Mouse (Mus musculus): ENCODE measurements around the gene Ankrd65. TPM values are rescaled to one million over a fixed set of nuclear protein-coding genes. Genes with fewer than 3 reads are reported as not detected.

Gene Ankrd65
- total and polyA plus RNA-seq, 3 experiments: 0.12 TPM; not detected in 2

DNA sequence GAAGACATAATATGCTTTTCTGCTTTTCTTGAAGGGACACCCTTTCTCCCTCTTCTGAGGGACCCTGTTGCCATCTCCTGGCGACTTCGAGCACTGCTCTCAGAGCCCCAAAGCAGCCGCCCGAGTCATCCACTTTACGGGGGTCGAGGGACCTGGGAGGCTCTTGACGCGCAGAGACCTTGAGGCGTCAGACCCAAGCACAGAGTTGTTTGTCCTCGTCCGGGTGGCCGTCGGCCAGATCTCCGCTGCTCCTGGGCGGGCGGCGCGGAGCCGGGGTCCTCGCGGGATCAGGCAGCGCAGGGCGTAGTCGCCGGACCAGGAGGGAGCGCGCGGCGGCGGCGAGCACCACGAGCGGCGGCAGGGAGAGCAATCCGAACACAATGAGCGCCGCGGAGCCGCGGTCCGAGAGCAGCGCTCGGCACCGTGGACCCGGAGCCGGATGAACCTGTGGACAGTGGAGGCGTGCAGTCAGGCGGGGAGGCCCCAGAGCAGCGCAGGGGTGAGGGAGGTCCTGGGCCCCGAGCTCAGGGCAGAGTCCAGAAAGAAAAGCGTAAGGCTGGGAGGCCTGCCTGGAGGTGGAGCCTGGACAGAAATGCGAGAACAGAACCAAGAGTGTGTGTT, 6.0 kb upstream of the Ankrd65 start (continued):
- TF ChIP-seq SIN3A (IDR thresholded peaks at IDR 0.05; ENCODE audit: low read length) (peak; percentile 52), RCOR1 (IDR thresholded peaks at IDR 0.05; ENCODE audit: low read depth, low read length) (no peak), MAFK (IDR thresholded peaks at IDR 0.05; ENCODE audit: borderline replicate concordance, low read depth, low read length) (no peak), EP300 (IDR thresholded peaks at IDR 0.05; ENCODE audit: low read depth in 1 of 2, low read length in 2 of 2) (0 out of 4 replicates have a peak, but pooled peaks of 1 of the 2 experiments have one; percentile 5), POLR2AphosphoS5 (IDR thresholded peaks at IDR 0.05; ENCODE audit: borderline replicate concordance, low read depth, low read length) (no peak), USF1 (IDR thresholded peaks at IDR 0.05; ENCODE audit: low read depth, low read length) (no peak), TBP (IDR thresholded peaks at IDR 0.05; ENCODE audit: low read depth, low read length) (no peak), BHLHE40 (IDR thresholded peaks at IDR 0.05; ENCODE audit: borderline replicate concordance, low read depth, low read length) (no peak), POLR2A (IDR thresholded peaks at IDR 0.05; ENCODE audit: control insufficient read depth in 1 of 2, insufficient read depth in 1 of 2, low read depth in 1 of 2, low read length in 2 of 2, poor library complexity in 1 of 2) (peak in 1 of 2 experiments; percentile 25; a peak in 1 of 4 replicates), ZKSCAN1 (IDR thresholded peaks at IDR 0.05; ENCODE audit: low read depth, low read length) (no peak), NELFE (IDR thresholded peaks at IDR 0.05; ENCODE audit: low read depth, low read length) (peak; percentile 33; the same call in 1 of the 2 replicates), TCF12 (IDR thresholded peaks at IDR 0.05; ENCODE audit: low read depth, low read length) (peak; percentile 24; the same call in 1 of the 2 replicates), MYC (IDR thresholded peaks at IDR 0.05; ENCODE audit: low read depth, low read length) (no peak), ETS1 (IDR thresholded peaks at IDR 0.05; ENCODE audit: low read depth, low read length) (no peak), MXI1 (IDR thresholded peaks at IDR 0.05; ENCODE audit: low read depth, low read length) (peak; percentile 35), ELF1 (IDR thresholded peaks at IDR 0.05; ENCODE audit: low read depth, low read length) (no peak), MAZ (IDR thresholded peaks at IDR 0.05; ENCODE audit: low read depth, low read length) (no peak; the same call in 1 of the 2 replicates), SMC3 (IDR thresholded peaks at IDR 0.05; ENCODE audit: low read depth, low read length) (peak; percentile 60)

DNA sequence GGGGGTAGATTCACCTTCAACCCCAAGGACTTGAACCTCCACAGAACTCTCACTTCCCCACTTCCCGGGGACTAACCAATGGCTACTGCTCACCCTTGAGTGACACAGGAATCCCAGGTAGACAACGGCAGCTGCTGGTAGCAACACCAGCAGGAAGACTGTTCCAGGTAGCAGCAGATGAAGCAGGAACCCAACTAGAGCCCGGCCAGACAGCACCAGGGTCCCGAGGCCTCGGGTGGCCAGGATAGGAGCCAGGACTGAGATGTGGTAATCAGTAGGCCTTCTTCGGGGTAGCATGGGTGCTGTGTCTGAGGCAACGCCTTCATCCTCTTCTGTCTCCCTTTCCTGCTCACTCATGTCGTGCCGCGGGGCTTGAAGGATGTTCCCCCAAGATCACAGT, 5.0 kb upstream of the Ankrd65 start:
- Histone ChIP-seq H3K79me2 (ENCODE audit: control insufficient read depth, insufficient read depth, low read length, poor library complexity) (no peaks in the 10 kb centered on the region; the same call in 1 of the 2 replicates), H3K36me3 (ENCODE audit: control insufficient read depth in 1 of 2, insufficient read depth in 2 of 2, low read length in 2 of 2) (peaks cover 0 to 19% of the 10 kb centered on the region in 2 experiments; a peak in 2 of 4 replicates), H3K27ac (ENCODE audit: control insufficient read depth, low read depth, low read length) (peak overlapping the region; percentile 29), H3K9me3 (replicated peaks; ENCODE audit: insufficient read depth, low read length) (no peaks in the 10 kb centered on the region), H3K4me1 (ENCODE audit: control insufficient read depth in 1 of 2, insufficient read depth in 2 of 2, low read length in 2 of 2) (peaks cover 14 to 23% of the 10 kb centered on the region in 2 experiments), H3K9ac (ENCODE audit: control insufficient read depth, low read depth, low read length, poor library complexity, severe bottlenecking) (peak overlapping the region; percentile 41), H3K27me3 (ENCODE audit: control insufficient read depth in 1 of 2, insufficient read depth in 2 of 2, low read length in 2 of 2) (no peaks in the 10 kb centered on the region), H3K4me3 (ENCODE audit: control insufficient read depth in 1 of 2, insufficient read depth in 1 of 2, low read depth in 2 of 2, low read length in 2 of 2) (peak overlapping the region; percentile 1 to 24; a peak in 3 of 4 replicates)
- TF ChIP-seq TCF12 (IDR thresholded peaks at IDR 0.05; ENCODE audit: low read depth, low read length) (no peak), UBTF (IDR thresholded peaks at IDR 0.05; ENCODE audit: borderline replicate concordance, insufficient read depth, low read depth, low read length) (no peak), ETS1 (IDR thresholded peaks at IDR 0.05; ENCODE audit: low read depth, low read length) (no peak)
- DNase-seq (ENCODE audit: low read depth, low spot score): peak; percentile 48

Data from MEL (cell line).